Mouse (Mus musculus): ENCODE measurements at regions not wholly inside any gene's neighbourhood (a gene's known extent, or its start where the extent isn't known, plus 50 kb on each side); places are given as distances from the start of the nearest gene placed in this dataset.
A peak's percentile ranks its signal among the peaks of the same experiment; 100 is the strongest.

- DNase-seq, result peak; percentile 37
These were observed 93.9 kb upstream of the Arntl start for GRCm38 (mm10) chr7:113113266-113113893.

- no peak for DNase-seq
These were observed 89.7 kb upstream of the Arntl start for GRCm38 (mm10) chr7:113117599-113117998.

GRCm38 (mm10) chr7:113121911-113122319 is 85.3 kb upstream of the Arntl start:
- DNase-seq, result no peak

GRCm38 (mm10) chr7:113126010-113126409 is 81.3 kb upstream of the Arntl start:
- no peak for DNase-seq

- no peak for DNase-seq
These were observed 76.7 kb upstream of the Arntl start for GRCm38 (mm10) chr7:113130552-113130951.

- DNase-seq, result peak; percentile 89
These were observed 75.2 kb upstream of the Arntl start for GRCm38 (mm10) chr7:113131945-113132538.

- DNase-seq, result no peak
These were observed 73.4 kb upstream of the Arntl start for GRCm38 (mm10) chr7:113133891-113134290.

- peak; percentile 25 for DNase-seq
These were observed 67.2 kb upstream of the Arntl start for GRCm38 (mm10) chr7:113140011-113140438.

- no peak for DNase-seq
These were observed 65.2 kb upstream of the Arntl start for GRCm38 (mm10) chr7:113141846-113142683.

GRCm38 (mm10) chr7:113143552-113143951 is 63.7 kb upstream of the Arntl start:
- peak; percentile 92 for DNase-seq

GRCm38 (mm10) chr7:113145046-113145445 is 62.2 kb upstream of the Arntl start:
- no peak for DNase-seq

GRCm38 (mm10) chr7:113146108-113146507 is 61.2 kb upstream of the Arntl start:
- no peak for DNase-seq

GRCm38 (mm10) chr7:113146526-113146925 is 60.7 kb upstream of the Arntl start:
- no peak for DNase-seq

- DNase-seq, result peak; percentile 42
These were observed 59.6 kb upstream of the Arntl start for GRCm38 (mm10) chr7:113147391-113148332.

- DNase-seq, result no peak
These were observed 58.6 kb upstream of the Arntl start for GRCm38 (mm10) chr7:113148700-113149099.

- DNase-seq, result no peak
These were observed 57.2 kb upstream of the Arntl start for GRCm38 (mm10) chr7:113149966-113150470.

GRCm38 (mm10) chr7:113150789-113151188 is 56.5 kb upstream of the Arntl start:
- DNase-seq, result no peak

- DNase-seq, result peak; percentile 59
These were observed 55.8 kb upstream of the Arntl start for GRCm38 (mm10) chr7:113151499-113151898.

- DNase-seq, result no peak
These were observed 53.9 kb upstream of the Arntl start for GRCm38 (mm10) chr7:113153386-113153785.

- DNase-seq, result no peak
These were observed 53.2 kb upstream of the Arntl start for GRCm38 (mm10) chr7:113154066-113154465.

GRCm38 (mm10) chr7:113156366-113156765 is 50.9 kb upstream of the Arntl start:
- no peak for DNase-seq

All from adrenal gland, postnatal 10 days (tissue).